Mouse (Mus musculus) testis, adult 10 weeks (tissue): ENCODE results near the gene Sorcs2. TPM values are rescaled to one million over a fixed set of nuclear protein-coding genes. Genes with fewer than 3 reads are reported as not detected.

Experiments
- polyA plus RNA-seq: library from polyadenylated mRNA; stranded (reverse); fragments of 350-450 nt; fragmentation: Illumina TruSeq; extraction: RNeasy Lipid Tissue Mini Kit (QIAGEN cat#74804); gene quantifications from one replicate; pipeline ENCODE4 v1.2.3, GENCODE M21; 2014; ENCODE audit warnings: low read depth, low replicate concordance

The Sorcs2 gene
- 3.4 TPM for polyA plus RNA-seq

GRCm38 (mm10) chr5:36397837-36398282 is at the start of gene Sorcs2:
TSS of gene Sorcs2 (minus strand) at chr5:36398139.

GRCm38 (mm10) chr5:36203916-36204315 is 194.0 kb downstream of the Sorcs2 start, which contains the start of gene Psapl1:
TSS of gene Psapl1 (plus strand) at chr5:36204021.

Other genes starting within 250 kb of the Sorcs2 start
- gene Psapl1, start 194.1 kb downstream of the Sorcs2 start, polyA plus RNA-seq: not detected
- gene Grpel1, start 66.9 kb upstream of the Sorcs2 start, polyA plus RNA-seq: 11.4 TPM
- gene Tada2b, start 86.1 kb upstream of the Sorcs2 start, polyA plus RNA-seq: 30.8 TPM
- gene Ccdc96, start 86.4 kb upstream of the Sorcs2 start, polyA plus RNA-seq: 51.5 TPM
- 44.1 TPM for gene Tbc1d14, start 195.1 kb upstream of the Sorcs2 start, polyA plus RNA-seq